Mouse (Mus musculus): ENCODE measurements around the gene Ttc23. TPM values are rescaled to one million over a fixed set of nuclear protein-coding genes. Genes with fewer than 3 reads are reported as not detected.

The Ttc23 gene
- polyA plus RNA-seq, 1 experiment from 2014 or later = 14.4 TPM

DNA sequence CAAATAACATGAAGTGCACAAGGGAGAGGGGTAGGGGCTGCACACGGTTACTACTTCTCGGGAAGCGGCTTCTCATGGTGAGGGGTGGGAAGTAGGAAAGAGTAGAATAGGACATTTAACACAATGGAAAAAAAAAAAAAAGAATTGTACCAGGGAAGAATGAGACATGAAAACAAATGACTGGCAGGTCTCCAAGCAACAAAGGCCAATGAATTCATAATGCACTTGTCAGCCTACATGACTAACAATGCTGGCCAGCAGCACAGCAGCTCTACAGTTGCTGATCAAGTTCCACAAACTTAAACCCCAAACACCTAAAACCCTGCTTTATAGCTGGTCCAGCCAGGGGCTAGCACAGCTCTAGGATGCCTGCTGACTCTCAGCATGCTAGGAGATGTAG, 8.2 kb upstream of the Ttc23 start:
- whole genome bisulfite sequencing = 69% methylated on average over 3 of the region's 3 CpGs

DNA sequence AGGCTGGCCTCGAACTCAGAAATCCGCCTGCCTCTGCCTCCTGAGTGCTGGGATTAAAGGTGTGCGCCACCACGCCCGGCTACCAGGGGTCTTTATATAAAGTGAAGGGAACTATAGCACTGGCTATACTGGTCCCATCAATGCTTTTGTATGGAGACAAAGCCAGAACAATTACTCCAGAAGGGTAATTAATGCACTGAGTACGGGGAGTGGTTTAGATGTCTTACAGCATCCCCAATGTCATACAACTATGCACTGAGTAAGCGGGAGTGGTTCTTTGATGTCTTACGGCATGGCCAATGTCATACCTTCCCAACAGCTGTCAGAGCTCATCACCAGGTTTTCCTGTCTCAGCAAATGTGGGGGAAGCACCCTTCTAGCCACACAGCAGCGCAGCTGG, 4.3 kb upstream of the Ttc23 start:
- Histone ChIP-seq H3K4me2 (replicated peaks; ENCODE audit: low read depth, low read length) (no peak overlapping the region), H3K27me3 (replicated peaks; ENCODE audit: insufficient read depth, low read length) (no peaks in the 10 kb centered on the region), H3K4me3 (ENCODE audit: low read depth, low read length) (no peak overlapping the region), H3K9me3 (ENCODE audit: low read length) (no peaks in the 10 kb centered on the region), H3K27ac (ENCODE audit: low read length) (no peak overlapping the region), H3K9ac (replicated peaks; ENCODE audit: low read depth) (no peak overlapping the region), H3K36me3 (ENCODE audit: insufficient read depth, low read length) (0 out of 2 replicates have a peak, but pooled peaks cover 6% of the 10 kb centered on the region), H3K4me1 (ENCODE audit: insufficient read depth, low read depth, low read length) (peaks cover 3% of the 10 kb centered on the region; the same call in 1 of the 2 replicates)
- TF ChIP-seq EP300 (IDR thresholded peaks at IDR 0.05) (no peak), CTCF (IDR thresholded peaks at IDR 0.05) (no peak)
- no peak for DNase-seq (ENCODE audit: low spot score)
- no peak for ATAC-seq
- 92% methylated on average over 9 of the region's 9 CpGs for WGBS

More for the DNA sequence above, 8.2 kb upstream of the Ttc23 start:
- 0 out of 2 replicates have a peak, but pooled peaks cover 6% of the 10 kb centered on the region for H3K36me3 ChIP-seq (ENCODE audit: insufficient read depth, low read length)
- no peak overlapping the region for H3K9ac ChIP-seq (replicated peaks; ENCODE audit: low read depth)
- DNase-seq (ENCODE audit: low spot score) = peak; percentile 42
- no peaks in the 10 kb centered on the region for H3K4me1 ChIP-seq (ENCODE audit: insufficient read depth, low read depth, low read length)
- ATAC-seq = peak; percentile 12; the same call in 1 of the 2 replicates
- no peak overlapping the region for H3K27ac ChIP-seq (ENCODE audit: low read length)
- H3K9me3 ChIP-seq (ENCODE audit: low read length) = no peaks in the 10 kb centered on the region
- H3K4me2 ChIP-seq (replicated peaks; ENCODE audit: low read depth, low read length) = no peak overlapping the region
- no peak overlapping the region for H3K4me3 ChIP-seq (ENCODE audit: low read depth, low read length)
- no peak for TF ChIP-seq CTCF (IDR thresholded peaks at IDR 0.05)
- TF ChIP-seq EP300 (IDR thresholded peaks at IDR 0.05) = no peak
- H3K27me3 ChIP-seq (replicated peaks; ENCODE audit: insufficient read depth, low read length) = no peaks in the 10 kb centered on the region

DNA sequence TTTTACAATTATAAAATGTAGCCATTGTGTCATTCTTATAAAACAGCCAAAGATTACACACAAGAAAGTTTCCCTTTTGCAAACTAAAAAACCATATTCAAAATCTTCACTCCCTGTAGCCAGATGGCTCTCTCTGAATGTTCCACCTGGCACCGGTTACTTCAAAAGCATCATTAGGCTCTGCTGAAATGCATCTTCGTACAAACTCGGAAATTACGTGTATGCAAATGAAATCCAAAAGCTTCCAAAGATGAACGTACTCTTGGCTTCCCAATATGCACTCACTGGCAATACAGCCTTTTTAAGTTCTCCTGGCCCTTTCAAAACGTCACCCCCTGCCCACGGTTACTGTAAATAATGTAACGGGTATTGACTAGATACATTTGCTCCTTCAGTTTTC, 2.9 kb upstream of the Ttc23 start:
- 39% methylated on average over 8 of the region's 8 CpGs for WGBS
- H3K4me2 ChIP-seq (replicated peaks; ENCODE audit: low read depth, low read length) = peak overlapping the region; percentile 76
- H3K9ac ChIP-seq (replicated peaks; ENCODE audit: low read depth) = peak overlapping the region; percentile 87
- H3K9me3 ChIP-seq (ENCODE audit: low read length) = no peaks in the 10 kb centered on the region
- no peaks in the 10 kb centered on the region for H3K27me3 ChIP-seq (replicated peaks; ENCODE audit: insufficient read depth, low read length)
- 0 out of 2 replicates have a peak, but pooled peaks cover 6% of the 10 kb centered on the region for H3K36me3 ChIP-seq (ENCODE audit: insufficient read depth, low read length)
- peaks cover 3% of the 10 kb centered on the region; the same call in 1 of the 2 replicates for H3K4me1 ChIP-seq (ENCODE audit: insufficient read depth, low read depth, low read length)
- DNase-seq (ENCODE audit: low spot score) = no peak
- ATAC-seq = no peak
- peak overlapping the region; percentile 69 for H3K4me3 ChIP-seq (ENCODE audit: low read depth, low read length)
- no peak overlapping the region for H3K27ac ChIP-seq (ENCODE audit: low read length)
- no peak for TF ChIP-seq CTCF (IDR thresholded peaks at IDR 0.05)
- no peak for TF ChIP-seq EP300 (IDR thresholded peaks at IDR 0.05)

DNA sequence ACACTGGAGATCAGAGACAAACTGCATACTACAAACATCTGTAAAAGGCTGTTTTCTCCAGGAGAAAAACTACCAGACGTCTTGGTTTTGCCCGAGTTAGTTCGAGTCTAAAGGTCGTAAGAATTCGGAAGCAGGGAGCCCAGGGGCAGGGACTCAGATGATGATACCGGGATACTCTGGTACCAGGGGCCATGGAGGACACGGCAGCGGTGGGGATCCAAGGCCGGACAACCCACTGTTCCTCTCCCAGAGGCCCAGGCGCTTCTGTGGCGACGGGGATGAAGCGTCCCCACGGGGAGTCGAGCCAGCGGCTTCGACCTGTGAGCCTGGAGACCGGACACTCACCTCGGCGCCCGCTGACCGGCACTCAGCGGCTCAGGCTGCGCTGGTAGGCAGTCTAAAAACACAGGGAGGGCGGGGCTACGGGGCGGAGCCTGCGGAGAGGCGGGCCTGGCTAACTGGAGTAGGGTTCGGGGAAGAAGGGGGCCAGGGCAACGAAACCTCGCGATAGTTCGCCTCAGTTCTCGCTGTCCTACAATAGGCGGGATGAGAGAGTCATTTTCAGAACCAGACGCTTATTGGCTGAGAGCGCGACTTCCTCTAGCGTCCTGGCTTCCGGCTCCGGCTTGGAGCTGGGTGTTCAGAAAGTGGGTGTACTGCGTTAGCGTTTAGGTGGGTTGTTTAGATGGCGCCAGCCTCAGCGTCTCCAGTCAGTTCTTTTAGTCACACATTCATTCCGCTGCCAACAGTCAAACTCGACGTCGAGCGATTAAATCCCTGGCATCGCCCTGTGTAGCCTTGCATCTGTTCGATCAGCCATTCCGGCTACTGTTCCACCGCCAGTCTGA, 2.2 kb upstream of the Ttc23 start, which contains the start of gene Lrrc28:
Gene Lrrc28 (minus strand): TSS at position 436 of the 848 bp plus-strand sequence.
- ATAC-seq = peak; percentile 98
- TF ChIP-seq CTCF (IDR thresholded peaks at IDR 0.05) = no peak
- peak; percentile 66 for TF ChIP-seq EP300 (IDR thresholded peaks at IDR 0.05)
- Histone ChIP-seq H3K9ac (replicated peaks; ENCODE audit: low read depth) (peak within 1 kb of the TSS; percentile 87), H3K9me3 (ENCODE audit: low read length) (no peaks in the 10 kb centered on the region), H3K27me3 (replicated peaks; ENCODE audit: insufficient read depth, low read length) (no peaks in the 10 kb centered on the region), H3K4me2 (replicated peaks; ENCODE audit: low read depth, low read length) (peak within 1 kb of the TSS; percentile 76), H3K36me3 (ENCODE audit: insufficient read depth, low read length) (0 out of 2 replicates have a peak, but pooled peaks cover 6% of the 10 kb centered on the region), H3K27ac (ENCODE audit: low read length) (peak within 1 kb of the TSS; percentile 96), H3K4me1 (ENCODE audit: insufficient read depth, low read depth, low read length) (peaks cover 3% of the 10 kb centered on the region; the same call in 1 of the 2 replicates), H3K4me3 (ENCODE audit: low read depth, low read length) (peak within 1 kb of the TSS; percentile 69)
- DNase-seq (ENCODE audit: low spot score) = peak; percentile 100
- under 1% methylated on average over 53 of the region's 55 CpGs for WGBS

DNA sequence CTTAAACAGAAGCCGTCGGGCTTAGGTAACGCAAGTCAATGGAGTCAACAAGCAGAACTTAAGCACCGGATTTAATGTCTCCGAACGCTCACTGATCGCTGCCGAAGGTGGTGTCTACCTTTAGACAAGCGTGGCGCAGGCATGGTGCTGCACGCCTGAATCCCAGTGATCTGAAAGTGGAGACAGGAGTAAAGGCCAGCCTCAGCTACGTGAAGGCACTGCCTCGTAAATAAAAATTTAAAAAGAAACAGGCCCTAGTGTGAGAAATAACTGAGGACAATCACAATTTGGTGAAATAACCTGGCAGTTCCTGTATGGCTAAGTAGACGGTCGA, 1.6 kb upstream of the Ttc23 start:
- Histone ChIP-seq H3K4me1 (ENCODE audit: insufficient read depth, low read depth, low read length) (peaks cover 3% of the 10 kb centered on the region; the same call in 1 of the 2 replicates), H3K36me3 (ENCODE audit: insufficient read depth, low read length) (0 out of 2 replicates have a peak, but pooled peaks cover 4% of the 10 kb centered on the region), H3K27ac (ENCODE audit: low read length) (peak overlapping the region; percentile 96), H3K4me2 (replicated peaks; ENCODE audit: low read depth, low read length) (peak overlapping the region; percentile 76), H3K9ac (replicated peaks; ENCODE audit: low read depth) (peak overlapping the region; percentile 83), H3K9me3 (ENCODE audit: low read length) (no peaks in the 10 kb centered on the region), H3K4me3 (ENCODE audit: low read depth, low read length) (peak overlapping the region; percentile 69), H3K27me3 (replicated peaks; ENCODE audit: insufficient read depth, low read length) (no peaks in the 10 kb centered on the region)
- ATAC-seq = peak; percentile 5; the same call in 1 of the 2 replicates
- WGBS = under 1% methylated on average over 15 of the region's 15 CpGs
- TF ChIP-seq CTCF (IDR thresholded peaks at IDR 0.05) (no peak), EP300 (IDR thresholded peaks at IDR 0.05) (no peak)
- DNase-seq (ENCODE audit: low spot score) = no peak

DNA sequence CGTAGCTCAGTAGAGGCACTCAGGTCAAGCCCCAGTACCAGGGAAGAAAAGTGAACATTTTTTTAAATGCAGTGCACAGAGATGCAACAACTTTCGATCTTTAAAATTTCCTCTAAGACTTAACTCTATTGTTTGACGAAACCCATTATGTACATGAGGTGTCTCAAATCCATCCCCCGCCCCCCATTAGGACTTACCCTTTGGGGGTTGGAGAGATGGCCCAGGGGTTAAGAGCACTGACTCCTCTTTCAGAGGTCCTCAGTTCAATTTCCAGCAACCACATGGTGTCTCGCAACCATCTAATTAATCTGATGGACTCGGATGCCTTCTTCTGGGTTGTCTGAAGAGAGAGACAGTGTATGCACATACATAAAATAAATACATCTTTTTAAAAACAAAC, 1.1 kb upstream of the Ttc23 start:
- Histone ChIP-seq H3K36me3 (ENCODE audit: insufficient read depth, low read length) (no peaks in the 10 kb centered on the region), H3K9ac (replicated peaks; ENCODE audit: low read depth) (peak overlapping the region; percentile 83), H3K4me3 (ENCODE audit: low read depth, low read length) (peak overlapping the region; percentile 69), H3K4me2 (replicated peaks; ENCODE audit: low read depth, low read length) (peak overlapping the region; percentile 76), H3K9me3 (ENCODE audit: low read length) (no peaks in the 10 kb centered on the region), H3K27ac (ENCODE audit: low read length) (peak overlapping the region; percentile 96), H3K27me3 (replicated peaks; ENCODE audit: insufficient read depth, low read length) (no peaks in the 10 kb centered on the region), H3K4me1 (ENCODE audit: insufficient read depth, low read depth, low read length) (peaks cover 3% of the 10 kb centered on the region; the same call in 1 of the 2 replicates)
- ATAC-seq = no peak
- no peak for DNase-seq (ENCODE audit: low spot score)
- WGBS = 5% methylated on average over 6 of the region's 6 CpGs
- TF ChIP-seq CTCF (IDR thresholded peaks at IDR 0.05) = no peak
